Mouse (Mus musculus): Measurements from ENCODE around the gene Gm10424. TPM values are rescaled to one million over a fixed set of nuclear protein-coding genes. Genes with fewer than 3 reads are reported as not detected.
"Not testable (repeated sequence)": the region's sequence is repeated elsewhere in the genome, so short reads cannot be mapped to it uniquely, and the experiment has no call there.

Gm10424 gene
- not detected in 2 replicates for total RNA-seq (2014; rRNA removed)
- polyA plus RNA-seq (2012; rRNA removed): not detected in 2 replicates

- not testable (repeated sequence) for H3K4me3 ChIP-seq (ENCODE audit: insufficient read depth, low read depth, low read length)
- WGBS: no CpG with 5 or more reads among the region's 1 CpGs
Observed at GRCm38 (mm10) chr5:95272668-95273067, at the start of gene Gm10424. Gm10424 (minus strand) TSS chr5:95272768.

GRCm38 (mm10) chr5:95305611-95306010 lies 33.0 kb upstream of the Gm10424 start, which contains the start of gene Gm3259:
Gm3259 (plus strand) TSS chr5:95305911.
- not testable (repeated sequence) for H3K9ac ChIP-seq (ENCODE audit: low read depth, low read length); H3K4me1 ChIP-seq (ENCODE audit: control insufficient read depth, insufficient read depth, low read length); DNase-seq (ENCODE audit: extremely low read depth, low read depth, low spot score); H3K27ac ChIP-seq (replicated peaks; ENCODE audit: insufficient read depth, low read depth, low read length); H3K79me2 ChIP-seq (ENCODE audit: control insufficient read depth, insufficient read depth, low read length); H3K4me3 ChIP-seq (ENCODE audit: insufficient read depth, low read depth, low read length); H3K27me3 ChIP-seq (ENCODE audit: control insufficient read depth, insufficient read depth, low read length); H3K36me3 ChIP-seq (ENCODE audit: control insufficient read depth, insufficient read depth, low read length)
- 30% methylated on average over 2 of the region's 2 CpGs for WGBS

More at GRCm38 (mm10) chr5:95272668-95273067, at the start of gene Gm10424:
- H3K27ac ChIP-seq (replicated peaks; ENCODE audit: insufficient read depth, low read depth, low read length); DNase-seq (ENCODE audit: extremely low read depth, low read depth, low spot score); H3K79me2 ChIP-seq (ENCODE audit: control insufficient read depth, insufficient read depth, low read length); H3K4me1 ChIP-seq (ENCODE audit: control insufficient read depth, insufficient read depth, low read length); H3K9ac ChIP-seq (ENCODE audit: low read depth, low read length); H3K27me3 ChIP-seq (ENCODE audit: control insufficient read depth, insufficient read depth, low read length); H3K36me3 ChIP-seq (ENCODE audit: control insufficient read depth, insufficient read depth, low read length): not testable (repeated sequence)

Other genes with a start within 250 kb of the Gm10424 start
- not detected in 2 replicates for gene Gm7942, start 165.8 kb downstream of the Gm10424 start, total RNA-seq (2014; rRNA removed)
- gene Gm7942, start 165.8 kb downstream of the Gm10424 start, polyA plus RNA-seq (2012; rRNA removed): not detected in 2 replicates
- gene Gm16513, start 90.1 kb downstream of the Gm10424 start, total RNA-seq (2014; rRNA removed): not detected in 2 replicates
- not detected in 2 replicates for gene Gm16513, start 90.1 kb downstream of the Gm10424 start, polyA plus RNA-seq (2012; rRNA removed)
- gene Gm3259, start 33.1 kb upstream of the Gm10424 start, total RNA-seq (2014; rRNA removed): not detected in 2 replicates
- gene Gm3259, start 33.1 kb upstream of the Gm10424 start, polyA plus RNA-seq (2012; rRNA removed): not detected in 2 replicates
- gene D5Ertd577e, start 184.0 kb upstream of the Gm10424 start, total RNA-seq (2014; rRNA removed): not detected in 2 replicates
- gene D5Ertd577e, start 184.0 kb upstream of the Gm10424 start, polyA plus RNA-seq (2012; rRNA removed): not detected in 2 replicates
- gene Gm3286, start 238.0 kb upstream of the Gm10424 start, total RNA-seq (2014; rRNA removed): not detected in 2 replicates
- gene Gm3286, start 238.0 kb upstream of the Gm10424 start, polyA plus RNA-seq (2012; rRNA removed): not detected in 2 replicates

All from liver, adult 2 months (tissue).